Mouse (Mus musculus) kidney, embryonic 16.5 days (tissue): ENCODE measurements at regions not wholly inside any gene's neighbourhood (a gene's known extent, or its start where the extent isn't known, plus 50 kb on each side); places are given as distances from the start of the nearest gene placed in this dataset.

ENCODE experiments used
- ATAC-seq: fragments of 200-750 bp; cut with Nextera tagmentation; 2 replicates; pipeline ENCODE4 v1.8.0; 2017; ENCODE audit warnings: moderate TSS enrichment; ENCODE audit not compliant: low FRiP score, low TSS enrichment
- H3K27ac ChIP-seq: fragments of 300-500 bp; sonication (generic); 2 replicates; pipeline ENCODE4 v1.5.1; 2014; ENCODE audit warnings: low read length
- H3K27me3 ChIP-seq: fragments of 300-500 bp; sonication (generic); 2 replicates; pipeline ENCODE4 v1.6.1; 2014; ENCODE audit warnings: low read length, control low read depth, mixed read lengths; ENCODE audit not compliant: insufficient read depth
- H3K36me3 ChIP-seq: fragments of 300-500 bp; sonication (generic); 2 replicates; pipeline ENCODE4 v1.6.1; 2014; ENCODE audit warnings: low read length, control low read depth, mixed read lengths; ENCODE audit not compliant: insufficient read depth
- H3K4me1 ChIP-seq: fragments of 300-500 bp; sonication (generic); 2 replicates; pipeline ENCODE4 v1.6.1; 2014; ENCODE audit warnings: low read length, control low read depth, mixed read lengths; ENCODE audit not compliant: insufficient read depth
- H3K4me2 ChIP-seq: fragments of 300-500 bp; sonication (generic); replicated peaks from 2 replicates; pipeline ENCODE4 v1.6.1; 2014; ENCODE audit warnings: low read depth, low read length
- H3K4me3 ChIP-seq: fragments of 300-500 bp; sonication (generic); 2 replicates; pipeline ENCODE4 v1.5.1; 2014; ENCODE audit warnings: mild to moderate bottlenecking, low read length
- H3K9ac ChIP-seq: fragments of 300-500 bp; sonication (generic); replicated peaks from 2 replicates; pipeline ENCODE4 v1.6.1; 2014; ENCODE audit warnings: low read length
- H3K9me3 ChIP-seq: fragments of 300-500 bp; sonication (generic); 2 replicates; pipeline ENCODE4 v1.6.1; 2016; ENCODE audit warnings: low read length, control low read depth
- WGBS: fragments of 180-500 bp; shearing (Covaris S2); extraction: QIAGEN DNeasy Blood & Tissue Kit; methylation state at CpG from one replicate; pipeline ENCODE4 v1.1.7; 2014; 5-methylcytosine and 5-hydroxymethylcytosine counted together

GRCm38 (mm10) chr8:102223097-102223496 is 562.3 kb downstream of the Cdh11 start:
- 0 out of 2 replicates have a peak, but pooled peaks have one; percentile 57 for ATAC-seq
- no peaks in the 10 kb centered on the region for H3K4me1 ChIP-seq
- H3K4me2 ChIP-seq = no peak overlapping the region
- no peak overlapping the region for H3K9ac ChIP-seq
- no peaks in the 10 kb centered on the region for H3K9me3 ChIP-seq
- no peaks in the 10 kb centered on the region for H3K27me3 ChIP-seq
- H3K36me3 ChIP-seq = no peaks in the 10 kb centered on the region
- H3K4me3 ChIP-seq = no peak overlapping the region
- 67% methylated on average over 2 of the region's 2 CpGs for WGBS
- H3K27ac ChIP-seq = no peak overlapping the region

GRCm38 (mm10) chr8:102205633-102206032 is 579.8 kb downstream of the Cdh11 start:
- Histone ChIP-seq H3K4me2 (no peak overlapping the region), H3K9me3 (peaks cover 4% of the 10 kb centered on the region; the same call in 1 of the 2 replicates), H3K27me3 (no peaks in the 10 kb centered on the region), H3K9ac (no peak overlapping the region), H3K36me3 (no peaks in the 10 kb centered on the region), H3K4me1 (no peaks in the 10 kb centered on the region), H3K4me3 (no peak overlapping the region), H3K27ac (no peak overlapping the region)
- no peak for ATAC-seq
- 60% methylated on average over 1 of the region's 1 CpGs for WGBS

- no peak overlapping the region for H3K4me3 ChIP-seq
- H3K9me3 ChIP-seq = no peaks in the 10 kb centered on the region
- no peak for ATAC-seq
- 87% methylated on average over 2 of the region's 2 CpGs for WGBS
- no peak overlapping the region for H3K27ac ChIP-seq
- H3K27me3 ChIP-seq = no peaks in the 10 kb centered on the region
- no peak overlapping the region for H3K4me2 ChIP-seq
- no peaks in the 10 kb centered on the region for H3K4me1 ChIP-seq
- no peak overlapping the region for H3K9ac ChIP-seq
- no peaks in the 10 kb centered on the region for H3K36me3 ChIP-seq
Measured at GRCm38 (mm10) chr8:102159541-102160197, 625.8 kb downstream of the Cdh11 start.

GRCm38 (mm10) chr8:102118657-102119056 is 666.8 kb downstream of the Cdh11 start:
- no peaks in the 10 kb centered on the region for H3K36me3 ChIP-seq
- ATAC-seq = no peak
- WGBS = 78% methylated on average over 4 of the region's 4 CpGs
- H3K9ac ChIP-seq = no peak overlapping the region
- H3K4me3 ChIP-seq = no peak overlapping the region
- H3K27ac ChIP-seq = no peak overlapping the region
- no peaks in the 10 kb centered on the region for H3K9me3 ChIP-seq
- H3K27me3 ChIP-seq = no peaks in the 10 kb centered on the region
- H3K4me2 ChIP-seq = no peak overlapping the region
- no peaks in the 10 kb centered on the region for H3K4me1 ChIP-seq

- no peak overlapping the region for H3K27ac ChIP-seq
- no peaks in the 10 kb centered on the region for H3K9me3 ChIP-seq
- H3K4me3 ChIP-seq = no peak overlapping the region
- no peak overlapping the region for H3K4me2 ChIP-seq
- H3K36me3 ChIP-seq = no peaks in the 10 kb centered on the region
- no peak for ATAC-seq
- 70% methylated on average over 6 of the region's 6 CpGs for WGBS
- no peaks in the 10 kb centered on the region for H3K4me1 ChIP-seq
- no peaks in the 10 kb centered on the region for H3K27me3 ChIP-seq
- no peak overlapping the region for H3K9ac ChIP-seq
Measured at GRCm38 (mm10) chr8:102116846-102117403, 668.5 kb downstream of the Cdh11 start.

GRCm38 (mm10) chr8:102103773-102104172 is 681.7 kb downstream of the Cdh11 start:
- H3K4me2 ChIP-seq = no peak overlapping the region
- no peak overlapping the region for H3K27ac ChIP-seq
- no peak overlapping the region for H3K4me3 ChIP-seq
- peaks cover 6% of the 10 kb centered on the region; the same call in 1 of the 2 replicates for H3K4me1 ChIP-seq
- H3K27me3 ChIP-seq = no peaks in the 10 kb centered on the region
- 0 out of 2 replicates have a peak, but pooled peaks have one; percentile 46 for ATAC-seq
- WGBS = 42% methylated on average over 7 of the region's 7 CpGs
- no peaks in the 10 kb centered on the region for H3K36me3 ChIP-seq
- H3K9ac ChIP-seq = no peak overlapping the region
- H3K9me3 ChIP-seq = no peaks in the 10 kb centered on the region

- Histone ChIP-seq H3K4me2 (no peak overlapping the region), H3K4me3 (no peak overlapping the region), H3K36me3 (no peaks in the 10 kb centered on the region), H3K9ac (no peak overlapping the region), H3K4me1 (no peaks in the 10 kb centered on the region), H3K9me3 (no peaks in the 10 kb centered on the region), H3K27me3 (no peaks in the 10 kb centered on the region), H3K27ac (no peak overlapping the region)
- ATAC-seq = no peak
- 91% methylated on average over 7 of the region's 7 CpGs for WGBS
Measured at GRCm38 (mm10) chr8:102096726-102097125, 688.7 kb downstream of the Cdh11 start.

- no peak for ATAC-seq
- no peak overlapping the region for H3K4me3 ChIP-seq
- H3K27me3 ChIP-seq = no peaks in the 10 kb centered on the region
- no peak overlapping the region for H3K4me2 ChIP-seq
- H3K9me3 ChIP-seq = no peaks in the 10 kb centered on the region
- WGBS = 88% methylated on average over 4 of the region's 4 CpGs
- no peak overlapping the region for H3K27ac ChIP-seq
- H3K4me1 ChIP-seq = no peaks in the 10 kb centered on the region
- H3K36me3 ChIP-seq = no peaks in the 10 kb centered on the region
- no peak overlapping the region for H3K9ac ChIP-seq
Measured at GRCm38 (mm10) chr8:102085927-102086326, 699.5 kb downstream of the Cdh11 start.

- Histone ChIP-seq H3K4me3 (no peak overlapping the region), H3K4me2 (no peak overlapping the region), H3K9ac (no peak overlapping the region), H3K27me3 (no peaks in the 10 kb centered on the region), H3K4me1 (no peaks in the 10 kb centered on the region), H3K27ac (no peak overlapping the region), H3K9me3 (no peaks in the 10 kb centered on the region), H3K36me3 (no peaks in the 10 kb centered on the region)
- no peak for ATAC-seq
- WGBS = 87% methylated on average over 1 of the region's 1 CpGs
Measured at GRCm38 (mm10) chr8:102075611-102076010, 709.8 kb downstream of the Cdh11 start.

- WGBS = 88% methylated on average over 2 of the region's 2 CpGs
- no peak overlapping the region for H3K4me2 ChIP-seq
- ATAC-seq = no peak
- H3K36me3 ChIP-seq = no peaks in the 10 kb centered on the region
- H3K9me3 ChIP-seq = no peaks in the 10 kb centered on the region
- H3K27me3 ChIP-seq = no peaks in the 10 kb centered on the region
- no peak overlapping the region for H3K4me3 ChIP-seq
- no peak overlapping the region for H3K9ac ChIP-seq
- no peaks in the 10 kb centered on the region for H3K4me1 ChIP-seq
- no peak overlapping the region for H3K27ac ChIP-seq
Measured at GRCm38 (mm10) chr8:102064137-102064536, 721.3 kb downstream of the Cdh11 start.
